Mouse (Mus musculus) midbrain, postnatal 0 days (tissue): ENCODE measurements around the gene Hsd17b13. TPM values are rescaled to one million over a fixed set of nuclear protein-coding genes. Genes with fewer than 3 reads are reported as not detected.
"Not testable (repeated sequence)": the region's sequence is repeated elsewhere in the genome, so short reads cannot be mapped to it uniquely, and the experiment has no call there.

ENCODE experiments used
- ATAC-seq: fragments of 200-750 bp; cut with Nextera tagmentation; 2 replicates; pipeline ENCODE4 v1.8.0; 2017; ENCODE audit warnings: moderate number of reproducible peaks, mild to moderate bottlenecking, moderate TSS enrichment, moderate library complexity; ENCODE audit not compliant: low FRiP score
- DNase-seq: peaks from one replicate; pipeline ENCODE4 v3.0.0-alpha.2; 2015; ENCODE audit warnings: low spot score
- H3K27ac ChIP-seq: fragments of 300-500 bp; sonication (generic); 2 replicates; pipeline ENCODE4 v1.5.1; 2014; ENCODE audit warnings: low read depth, mild to moderate bottlenecking, low read length, mixed read lengths
- H3K27me3 ChIP-seq: fragments of 300-500 bp; sonication (generic); 2 replicates; pipeline ENCODE4 v1.6.1; 2014; ENCODE audit warnings: low read length, control low read depth, mixed read lengths; ENCODE audit not compliant: insufficient read depth
- H3K36me3 ChIP-seq: fragments of 300-500 bp; sonication (generic); 2 replicates; pipeline ENCODE4 v1.6.1; 2014; ENCODE audit warnings: low read length, control low read depth, mixed read lengths; ENCODE audit not compliant: insufficient read depth
- H3K4me1 ChIP-seq: fragments of 300-500 bp; sonication (generic); 2 replicates; pipeline ENCODE4 v1.6.1; 2014; ENCODE audit warnings: mild to moderate bottlenecking, control low read depth, antibody characterized with exemption, low read length, mixed read lengths; ENCODE audit not compliant: insufficient read depth
- H3K4me2 ChIP-seq: fragments of 300-500 bp; sonication (generic); 2 replicates; pipeline ENCODE4 v1.6.1; 2014; ENCODE audit warnings: low read depth, mild to moderate bottlenecking, low read length, mixed read lengths; ENCODE audit not compliant: poor library complexity, severe bottlenecking
- H3K4me3 ChIP-seq: fragments of 300-500 bp; sonication (generic); 2 replicates; pipeline ENCODE4 v1.5.1; 2014; ENCODE audit warnings: low read depth, mild to moderate bottlenecking, low read length, moderate library complexity
- H3K9ac ChIP-seq: fragments of 300-500 bp; sonication (generic); replicated peaks from 2 replicates; pipeline ENCODE4 v1.6.1; 2014; ENCODE audit warnings: mild to moderate bottlenecking, low read length, moderate library complexity, mixed read lengths; ENCODE audit not compliant: poor library complexity, severe bottlenecking
- H3K9me3 ChIP-seq: fragments of 300-500 bp; sonication (generic); 2 replicates; pipeline ENCODE4 v1.6.1; 2016; ENCODE audit warnings: low read length, control low read depth
- CTCF ChIP-seq: IDR thresholded peaks from 2 replicates; pipeline ENCODE4 v1.5.1; 2016; ENCODE audit warnings: antibody characterized with exemption, mild to moderate bottlenecking
- WGBS: fragments of 180-500 bp; shearing (Covaris S2); extraction: QIAGEN DNeasy Blood & Tissue Kit; methylation state at CpG from one replicate; pipeline ENCODE4 v1.1.7; 2014; 5-methylcytosine and 5-hydroxymethylcytosine counted together
- polyA plus RNA-seq: library from polyadenylated mRNA; unstranded; fragments of >200 nt; fragmentation: Nextera tagmentation; extraction: Ambion mirVana; gene quantifications from 2 replicates; pipeline ENCODE4 v1.2.1, GENCODE M21; 2015
- total RNA-seq: library from RNA; depleted of rRNA; stranded (reverse); fragments of >200 nt; gene quantifications from 2 replicates; pipeline ENCODE4 v1.2.3, GENCODE M21; 2014; rRNA removed

Gene Hsd17b13
- total RNA-seq (not detected in 2 replicates), polyA plus RNA-seq (0.15 and 0.27 TPM in 2 replicates)

- H3K27ac ChIP-seq = no peak within 1 kb of the TSS
- ATAC-seq (no peak), DNase-seq (no peak)
- no peak within 1 kb of the TSS for H3K4me2 ChIP-seq
- H3K9ac ChIP-seq = no peak within 1 kb of the TSS
- TF ChIP-seq CTCF = no peak
- 86% methylated on average over 4 of the region's 4 CpGs for WGBS
- H3K4me3 ChIP-seq = no peak within 1 kb of the TSS
- H3K9me3 ChIP-seq = no peaks in the 10 kb centered on the region
- H3K27me3 ChIP-seq = no peaks in the 10 kb centered on the region
- H3K36me3 ChIP-seq = no peaks in the 10 kb centered on the region
- H3K4me1 ChIP-seq = no peaks in the 10 kb centered on the region
Measured at GRCm38 (mm10) chr5:103977297-103977696, at the start of gene Hsd17b13. Gene Hsd17b13 (minus strand): TSS chr5:103977410.

GRCm38 (mm10) chr5:104025245-104025854 lies 48.1 kb upstream of the Hsd17b13 start:
- Histone ChIP-seq H3K4me2 (no peak overlapping the region), H3K27ac (no peak overlapping the region), H3K4me3 (no peak overlapping the region), H3K4me1 (0 out of 2 replicates have a peak, but pooled peaks cover 4% of the 10 kb centered on the region), H3K36me3 (no peaks in the 10 kb centered on the region), H3K27me3 (no peaks in the 10 kb centered on the region), H3K9ac (no peak overlapping the region), H3K9me3 (no peaks in the 10 kb centered on the region)
- 48% methylated on average over 17 of the region's 17 CpGs for WGBS
- no peak for ATAC-seq
- no peak for TF ChIP-seq CTCF
- no peak for DNase-seq

- DNase-seq (no peak), ATAC-seq (no peak)
Measured at GRCm38 (mm10) chr5:104024762-104025161, 47.6 kb upstream of the Hsd17b13 start.

GRCm38 (mm10) chr5:104024193-104024592 lies 47.0 kb upstream of the Hsd17b13 start:
- DNase-seq, H3K9ac ChIP-seq, ATAC-seq, H3K27me3 ChIP-seq, H3K4me2 ChIP-seq, H3K9me3 ChIP-seq, H3K4me1 ChIP-seq, H3K4me3 ChIP-seq, H3K27ac ChIP-seq, H3K36me3 ChIP-seq: not testable (repeated sequence)
- 86% methylated on average over 5 of the region's 5 CpGs for whole genome bisulfite sequencing

More at GRCm38 (mm10) chr5:104024762-104025161, 47.6 kb upstream of the Hsd17b13 start:
- Histone ChIP-seq H3K36me3 (no peaks in the 10 kb centered on the region), H3K4me1 (0 out of 2 replicates have a peak, but pooled peaks cover 4% of the 10 kb centered on the region), H3K27ac (no peak overlapping the region), H3K4me2 (no peak overlapping the region), H3K9me3 (no peaks in the 10 kb centered on the region), H3K4me3 (no peak overlapping the region), H3K9ac (no peak overlapping the region), H3K27me3 (no peaks in the 10 kb centered on the region)
- 81% methylated on average over 11 of the region's 11 CpGs for WGBS
- TF ChIP-seq CTCF = no peak

- no peak for TF ChIP-seq CTCF
- no peak overlapping the region for H3K4me3 ChIP-seq
- ATAC-seq (no peak), DNase-seq (no peak)
- no peaks in the 10 kb centered on the region for H3K27me3 ChIP-seq
- H3K27ac ChIP-seq = no peak overlapping the region
- no peaks in the 10 kb centered on the region for H3K9me3 ChIP-seq
- H3K36me3 ChIP-seq = no peaks in the 10 kb centered on the region
- H3K4me2 ChIP-seq = no peak overlapping the region
- 72% methylated on average over 8 of the region's 8 CpGs for WGBS
- no peak overlapping the region for H3K9ac ChIP-seq
- H3K4me1 ChIP-seq = 0 out of 2 replicates have a peak, but pooled peaks cover 4% of the 10 kb centered on the region
Measured at GRCm38 (mm10) chr5:104023289-104024020, 46.2 kb upstream of the Hsd17b13 start.

GRCm38 (mm10) chr5:104022558-104022957 lies 45.3 kb upstream of the Hsd17b13 start:
- ATAC-seq = no peak

More at GRCm38 (mm10) chr5:104022558-104022957, 45.3 kb upstream of the Hsd17b13 start:
- no peak for TF ChIP-seq CTCF
- Histone ChIP-seq H3K9me3 (no peaks in the 10 kb centered on the region), H3K27ac (no peak overlapping the region), H3K27me3 (no peaks in the 10 kb centered on the region), H3K4me1 (0 out of 2 replicates have a peak, but pooled peaks cover 4% of the 10 kb centered on the region), H3K4me3 (peak overlapping the region; percentile 53), H3K36me3 (no peaks in the 10 kb centered on the region), H3K9ac (peak overlapping the region; percentile 64; the same call in 1 of the 2 replicates), H3K4me2 (peak overlapping the region; percentile 90)
- no peak for DNase-seq
- 34% methylated on average over 5 of the region's 5 CpGs for WGBS
